Mouse (Mus musculus): ENCODE results near the gene Pde4dip.

Pde4dip gene

GRCm38 (mm10) chr3:97801178-97801699 lies 87.3 kb downstream of the Pde4dip start:
- no peak for DNase-seq (ENCODE audit: low spot score)

GRCm38 (mm10) chr3:97800657-97801056 lies 87.8 kb downstream of the Pde4dip start:
- DNase-seq (ENCODE audit: low spot score), result no peak

DNA sequence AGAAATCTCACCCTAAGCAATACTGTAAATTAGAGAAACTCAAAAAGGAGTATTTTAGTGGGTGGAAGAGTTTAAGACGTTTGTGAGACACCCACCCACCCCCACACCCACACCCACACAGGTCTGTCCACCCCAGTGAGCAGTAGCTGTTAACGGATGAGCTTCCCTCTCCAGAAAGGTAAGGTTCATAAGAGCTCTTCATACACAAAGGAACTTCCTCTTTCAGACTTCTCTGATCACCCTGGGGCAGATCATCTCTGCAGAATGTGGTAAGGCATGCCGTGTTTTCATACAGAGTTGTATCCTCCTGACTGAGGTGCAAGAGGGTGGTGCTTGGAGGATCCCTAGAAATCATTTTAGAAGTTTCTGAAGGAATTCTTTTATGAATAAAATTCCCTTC lies 88.5 kb downstream of the Pde4dip start:
- DNase-seq (ENCODE audit: low spot score), result no peak

DNA sequence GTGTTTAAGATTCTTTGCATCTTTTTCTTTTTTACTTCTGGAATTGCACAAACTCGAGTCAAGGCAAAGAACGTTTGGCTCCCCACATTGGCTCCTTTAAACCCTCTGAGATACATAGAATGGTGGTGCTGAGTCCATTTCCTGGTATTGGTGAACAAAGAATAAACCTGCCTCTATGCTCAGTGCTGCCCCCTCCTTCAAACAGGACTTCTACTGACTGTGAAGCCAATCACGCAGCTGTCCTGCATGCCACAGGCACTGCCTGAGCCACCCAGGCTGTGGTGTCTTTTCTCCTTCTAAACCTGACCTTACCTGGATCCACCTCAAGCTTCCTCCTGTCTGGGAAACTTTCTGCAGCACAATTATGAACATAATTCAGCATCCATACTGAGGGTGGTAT lies 89.2 kb downstream of the Pde4dip start:
- no peak for DNase-seq (ENCODE audit: low spot score)

DNA sequence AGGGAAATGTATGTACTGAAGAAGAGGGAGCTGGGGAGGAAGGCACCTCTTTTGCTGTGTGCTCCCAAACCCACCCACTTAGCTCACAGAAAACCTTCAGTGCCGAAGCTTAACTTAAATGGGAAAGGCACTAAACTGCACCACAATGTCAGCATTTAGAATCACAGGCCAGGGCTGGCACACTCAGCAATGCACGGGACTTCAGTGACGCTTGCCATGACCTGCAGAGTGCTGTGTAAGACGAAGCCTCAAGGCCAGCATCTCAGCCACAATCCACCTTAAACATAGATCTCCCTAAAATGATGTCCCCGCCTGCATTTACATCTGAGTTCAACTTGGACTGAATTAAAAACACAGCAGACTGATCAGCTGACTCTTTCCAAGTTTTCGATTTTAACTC lies 91.1 kb downstream of the Pde4dip start:
- DNase-seq (ENCODE audit: low spot score), result no peak

DNA sequence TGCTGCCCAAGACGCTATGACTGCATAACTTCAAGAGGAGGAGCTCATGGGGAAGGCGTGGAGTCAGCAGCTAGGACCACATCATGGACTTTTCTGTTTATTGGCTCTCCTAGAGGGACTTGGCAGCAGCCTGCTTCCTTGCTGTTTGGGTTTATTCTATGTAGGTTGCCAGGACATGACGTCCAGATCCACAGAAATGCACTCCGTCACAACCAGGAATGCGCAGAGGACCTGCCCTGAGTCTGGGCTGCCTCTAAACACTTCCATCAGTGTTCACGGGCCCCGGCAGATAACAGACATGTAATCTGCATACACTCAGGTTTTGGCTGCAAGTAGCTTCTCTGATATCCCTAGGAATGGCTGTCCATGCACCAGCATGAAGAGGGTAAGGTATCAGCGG lies 94.5 kb downstream of the Pde4dip start:
- DNase-seq (ENCODE audit: low spot score), result no peak

- DNase-seq (ENCODE audit: low spot score), result no peak
Observed at GRCm38 (mm10) chr3:97790150-97790549, 98.4 kb downstream of the Pde4dip start.

DNA sequence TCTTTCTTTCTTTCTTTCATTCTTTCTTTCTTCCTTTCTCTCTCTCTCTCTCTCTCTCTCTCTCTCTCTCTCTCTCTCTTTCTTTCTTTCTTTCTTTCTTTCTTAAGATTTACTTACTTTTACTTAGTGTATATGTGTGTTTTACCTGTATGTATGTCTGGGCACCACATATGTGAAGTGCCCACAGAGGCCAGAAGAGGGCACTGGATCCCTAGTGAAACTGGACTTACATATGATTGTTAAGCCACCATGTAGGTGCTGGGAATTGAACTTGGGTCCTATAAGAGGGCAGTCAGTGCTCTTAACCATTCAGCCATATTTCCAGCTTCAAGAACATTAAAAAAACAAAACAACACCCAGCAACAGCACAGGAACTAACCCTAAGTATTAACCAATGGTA lies 99.2 kb downstream of the Pde4dip start:
- no peak for DNase-seq (ENCODE audit: low spot score)

GRCm38 (mm10) chr3:97776195-97776594 lies 112.3 kb downstream of the Pde4dip start:
- peak; percentile 27 for DNase-seq (ENCODE audit: low spot score)

- no peak for DNase-seq (ENCODE audit: low spot score)
Observed at GRCm38 (mm10) chr3:97775742-97776141, 112.8 kb downstream of the Pde4dip start.

GRCm38 (mm10) chr3:97774861-97775260 lies 113.6 kb downstream of the Pde4dip start:
- no peak for DNase-seq (ENCODE audit: low spot score)

DNA sequence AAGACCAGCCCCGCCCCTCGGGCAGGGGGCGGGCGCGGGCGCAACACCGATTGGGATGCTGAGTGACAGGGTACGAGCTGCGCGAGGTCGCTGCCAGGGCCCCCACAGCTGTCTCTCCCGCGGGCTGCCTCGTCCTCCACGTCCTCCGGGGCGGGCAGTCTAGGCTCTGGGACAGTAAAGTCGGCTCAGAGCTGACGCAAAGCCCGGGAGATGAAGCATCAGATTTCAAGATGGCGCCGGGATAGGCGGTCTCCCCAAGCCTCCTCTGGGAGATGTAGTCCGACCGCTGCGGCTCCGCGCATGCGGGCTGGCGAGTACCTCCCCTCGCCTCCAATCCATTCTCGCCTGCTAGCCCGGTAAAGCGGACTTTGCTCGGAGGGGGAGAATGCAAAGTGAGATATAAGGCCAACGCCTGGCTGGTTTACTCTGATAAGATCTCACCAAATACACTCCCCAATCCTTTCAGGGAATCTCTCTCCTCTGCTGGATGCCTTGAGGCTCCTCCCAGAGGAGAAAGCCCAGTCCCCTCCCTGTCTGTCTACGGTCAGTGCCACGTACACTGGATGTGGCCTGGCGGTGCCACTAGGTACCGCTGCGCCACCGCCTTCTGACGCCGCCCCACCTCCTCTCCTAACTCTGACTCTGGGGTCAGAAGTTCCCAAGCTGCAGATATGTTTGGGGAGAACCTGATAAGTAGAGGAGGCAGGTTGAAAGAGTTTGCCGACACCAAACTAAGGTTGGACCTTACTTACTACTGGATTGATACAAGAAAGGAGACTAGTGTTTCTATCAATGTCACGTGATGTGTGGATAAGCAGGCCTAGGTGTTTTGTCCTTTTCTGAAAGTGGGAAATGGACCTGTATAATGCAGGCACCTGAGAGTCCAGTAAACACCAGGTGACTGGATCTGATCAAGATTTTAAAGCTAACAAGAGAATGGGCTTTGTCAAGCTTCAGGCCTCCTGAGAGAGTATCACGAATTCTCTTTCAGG lies 120.4 kb downstream of the Pde4dip start:
- DNase-seq (ENCODE audit: low spot score), result peak; percentile 97

GRCm38 (mm10) chr3:97767041-97767770 lies 121.3 kb downstream of the Pde4dip start:
- DNase-seq (ENCODE audit: low spot score), result peak; percentile 54

DNA sequence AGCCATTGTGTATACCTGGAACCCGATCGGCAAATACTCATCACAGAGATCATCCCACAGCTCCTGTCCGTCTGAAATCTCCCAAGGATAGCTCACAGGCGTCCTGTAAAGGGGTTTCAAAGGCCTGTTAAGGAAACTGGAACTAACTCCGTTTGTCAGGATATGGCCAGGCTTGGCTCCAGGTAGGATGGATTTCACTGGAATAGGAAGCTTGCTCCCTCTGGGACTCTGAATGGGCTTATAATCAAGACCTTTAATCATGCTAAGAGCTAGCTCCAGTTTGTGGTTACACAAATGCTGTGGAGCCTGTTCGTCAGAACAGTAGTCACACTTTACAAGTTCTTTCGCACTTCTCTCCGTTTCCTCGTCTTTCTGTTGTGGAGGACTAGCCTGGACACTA lies 122.0 kb downstream of the Pde4dip start:
- peak; percentile 20 for DNase-seq (ENCODE audit: low spot score)

GRCm38 (mm10) chr3:97764152-97764551 lies 124.4 kb downstream of the Pde4dip start:
- DNase-seq (ENCODE audit: low spot score), result no peak

DNA sequence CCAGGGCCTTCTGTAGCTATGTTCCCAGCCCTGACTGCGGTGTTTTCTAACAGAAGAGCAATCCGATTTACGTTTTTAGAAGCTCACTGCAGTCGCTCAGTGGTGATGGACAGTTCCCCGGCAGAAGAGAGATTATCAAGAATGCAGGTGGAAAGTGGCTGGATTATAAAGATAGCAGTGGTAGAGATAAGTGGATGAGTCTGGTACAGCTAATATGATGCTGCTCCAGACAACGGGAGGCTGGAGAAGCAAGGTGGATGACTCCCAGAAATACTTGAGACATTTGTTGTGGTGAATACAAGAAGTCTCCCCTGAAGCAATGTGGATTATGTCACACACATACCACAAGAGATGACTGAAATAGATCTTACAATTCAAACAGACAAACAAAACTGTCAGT lies 126.6 kb downstream of the Pde4dip start:
- DNase-seq (ENCODE audit: low spot score), result no peak

DNA sequence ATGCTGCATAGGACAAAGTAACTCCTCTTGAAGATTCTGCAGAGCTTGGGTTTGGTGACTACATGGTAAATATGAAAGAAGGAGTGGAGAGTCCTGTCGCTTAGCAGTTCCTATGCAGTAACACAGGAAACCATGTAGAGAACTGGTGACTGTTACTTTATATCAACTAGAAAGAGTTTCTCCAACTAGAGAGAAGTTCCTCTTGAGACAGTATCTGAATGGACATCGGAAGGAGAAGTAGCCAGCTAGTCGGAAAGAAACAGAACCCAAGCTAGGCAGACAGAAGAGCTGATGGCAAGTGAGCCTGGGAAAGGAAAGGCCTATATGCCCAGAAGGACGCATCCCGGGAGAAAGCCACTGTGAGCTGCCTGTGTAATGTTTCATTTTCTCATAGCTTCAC lies 127.3 kb downstream of the Pde4dip start:
- no peak for DNase-seq (ENCODE audit: low spot score)

GRCm38 (mm10) chr3:97759846-97760245 lies 128.7 kb downstream of the Pde4dip start:
- DNase-seq (ENCODE audit: low spot score), result no peak

DNA sequence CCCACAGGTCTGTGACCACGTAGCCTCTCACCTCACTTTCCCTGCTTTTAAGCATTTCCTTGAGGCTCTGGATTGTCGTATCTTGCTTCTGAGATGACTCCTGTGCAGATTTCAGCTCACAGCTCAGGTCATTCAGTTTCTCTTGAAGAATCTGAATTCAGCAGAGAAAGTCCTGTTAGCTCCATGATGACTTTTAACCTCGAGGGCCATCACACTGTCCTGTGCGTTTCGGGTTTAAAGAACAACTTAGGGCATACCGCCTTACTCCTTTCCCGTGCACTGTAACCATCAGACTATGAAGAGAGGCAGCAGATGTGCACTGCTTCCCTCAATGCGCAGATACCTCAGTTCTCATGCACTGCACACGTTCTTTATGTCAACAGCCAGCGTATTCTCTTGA lies 131.0 kb downstream of the Pde4dip start:
- no peak for DNase-seq (ENCODE audit: low spot score)

DNA sequence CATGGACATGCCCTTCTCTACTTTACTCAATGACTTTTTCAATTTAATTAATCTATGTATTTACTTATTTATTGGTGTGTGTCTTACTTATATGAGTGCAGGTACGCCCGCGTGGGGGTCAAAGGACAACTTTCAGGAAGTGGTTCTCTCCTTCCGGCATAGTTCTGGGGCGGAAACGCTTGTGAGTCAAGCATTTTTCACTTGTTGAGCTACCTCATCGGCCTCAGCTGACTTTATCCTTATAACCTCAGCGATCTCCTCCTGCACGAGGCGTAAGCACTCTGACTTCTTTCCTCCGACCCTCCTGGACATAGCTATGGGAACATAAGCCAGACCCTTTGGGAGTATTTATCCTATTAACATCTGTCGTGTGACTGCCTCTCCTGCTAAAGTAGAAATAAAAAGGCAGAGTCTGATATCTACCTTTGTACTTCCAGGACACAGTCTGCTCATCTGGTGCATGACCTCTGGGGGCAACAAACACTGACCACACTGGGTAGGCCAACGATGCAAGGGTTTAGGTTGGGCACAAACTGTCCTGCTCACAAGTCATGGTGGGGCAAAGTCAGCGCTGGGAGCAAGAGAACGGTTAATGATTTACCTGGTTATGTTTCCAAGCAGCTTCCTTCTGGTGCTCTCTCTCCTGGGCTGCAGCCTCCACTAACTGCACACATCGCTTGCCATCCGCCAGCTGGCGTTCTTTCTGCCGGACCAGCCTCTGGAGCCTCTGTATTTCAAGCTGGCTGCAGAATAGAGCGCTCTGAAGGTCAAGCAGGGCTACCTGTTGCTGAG lies 132.0 kb downstream of the Pde4dip start:
- no peak for DNase-seq (ENCODE audit: low spot score)

DNA sequence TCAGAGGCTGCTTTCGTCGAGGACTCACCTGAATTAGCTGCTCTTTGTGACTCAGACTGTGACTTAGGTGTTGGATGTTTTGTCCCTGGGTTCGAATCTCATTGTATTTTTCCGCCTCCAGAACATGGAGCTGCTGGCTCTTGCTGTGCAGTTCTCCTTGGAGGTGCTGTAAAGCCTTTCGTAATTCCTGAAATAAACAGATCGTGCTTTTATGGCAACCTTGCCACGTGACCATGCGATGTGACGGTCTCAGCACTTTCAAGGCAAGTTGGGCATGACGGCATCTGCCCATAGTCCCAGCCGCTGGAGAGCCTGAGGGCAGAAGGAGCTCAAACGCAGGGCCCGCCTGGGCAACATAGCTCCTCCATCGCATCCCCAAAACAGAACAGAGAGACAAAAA lies 133.1 kb downstream of the Pde4dip start:
- no peak for DNase-seq (ENCODE audit: low spot score)

GRCm38 (mm10) chr3:97752901-97753300 lies 135.6 kb downstream of the Pde4dip start:
- DNase-seq (ENCODE audit: low spot score), result no peak
